Mouse (Mus musculus): ENCODE data around the gene Nanog.

- TF ChIP-seq POLR2A (IDR thresholded peaks at IDR 0.05; ENCODE audit: insufficient read length, low read depth), result no peak
- no peak for TF ChIP-seq POLR2AphosphoS2 (IDR thresholded peaks at IDR 0.05; ENCODE audit: insufficient read length, low read depth)
- no peak for TF ChIP-seq CEBPB (IDR thresholded peaks at IDR 0.05; ENCODE audit: insufficient read depth, poor library complexity, severe bottlenecking)
- no peak for TF ChIP-seq USF1 (IDR thresholded peaks at IDR 0.05; ENCODE audit: low read depth)
- TF ChIP-seq MAX (IDR thresholded peaks at IDR 0.05; ENCODE audit: low read depth), result no peak
- no peak for TF ChIP-seq E2F4 (IDR thresholded peaks at IDR 0.05; ENCODE audit: insufficient read depth)
- TF ChIP-seq MYOD1 (IDR thresholded peaks at IDR 0.05; ENCODE audit: control insufficient read depth in 1 of 3, insufficient read length in 2 of 3, low read depth in 2 of 3), result no peak
These were observed 12.7 kb downstream of the Nanog start for GRCm38 (mm10) chr6:122719942-122720341.

Data from myocyte (in vitro differentiated cells).